Mouse (Mus musculus) activated CD4-positive, CD25-positive, alpha-beta regulatory T cell, adult 9 weeks (primary cell): ENCODE measurements around the gene Taf4. TPM values are rescaled to one million over a fixed set of nuclear protein-coding genes. Genes with fewer than 3 reads are reported as not detected.

Experiments used
- polyA plus RNA-seq: library from polyadenylated mRNA; unstranded; fragments of 100-300 nt; shearing (Covaris generic); gene quantifications from one replicate; pipeline ENCODE4 v1.2.1, GENCODE M21; 2017

The Taf4 gene
- polyA plus RNA-seq, result 3.7 TPM

DNA sequence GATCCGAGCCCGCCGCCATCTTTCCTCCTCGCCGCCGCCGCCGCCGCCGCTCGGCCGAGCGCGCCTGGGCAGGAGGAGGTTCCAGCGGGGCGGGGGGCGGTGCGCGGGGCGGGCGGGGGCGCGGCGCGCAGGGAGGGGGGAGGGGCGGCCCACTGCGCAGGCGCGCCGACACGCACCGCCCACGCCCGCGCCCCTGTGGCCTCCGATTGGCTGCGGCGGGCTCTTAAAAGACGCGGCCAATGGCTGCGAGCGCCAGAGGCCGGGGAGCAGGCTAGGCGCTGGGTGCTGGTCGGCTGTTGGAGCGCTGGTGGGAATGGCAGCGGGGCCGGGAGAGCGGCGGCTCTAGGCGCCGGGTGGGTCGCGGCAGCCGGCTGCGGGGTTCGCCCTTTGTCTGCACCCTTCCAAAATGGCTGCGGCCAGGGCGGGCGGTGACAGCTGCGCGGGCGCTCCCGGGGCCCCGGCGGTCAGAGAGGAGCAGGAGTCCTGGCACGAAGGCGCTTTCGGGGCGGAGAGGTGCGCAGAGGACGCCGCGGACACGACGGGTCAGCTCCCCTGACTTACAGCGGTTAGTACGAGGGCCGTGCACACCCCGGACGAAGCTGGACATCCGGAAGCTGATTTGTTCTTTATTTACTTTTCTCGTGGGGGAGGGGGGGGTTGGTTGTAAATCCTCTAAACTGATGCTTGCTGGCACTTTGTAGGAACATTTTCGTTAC, at the start of gene Taf4:
Taf4 (minus strand) TSS at position 19 of the 716 bp plus-strand sequence.

GRCm38 (mm10) chr2:180024401-180025098, 48.1 kb upstream of the Taf4 start, which contains the start of gene Lsm14b:
Gene Lsm14b (plus strand): TSS chr2:180024987.

Other genes starting within 250 kb of the Taf4 start
- gene Lsm14b, start 48.3 kb upstream of the Taf4 start, polyA plus RNA-seq, result 1.8 TPM
- gene Psma7, start 65.8 kb upstream of the Taf4 start, polyA plus RNA-seq, result 496 TPM
- gene Ss18l1, start 65.9 kb upstream of the Taf4 start, polyA plus RNA-seq, result 2.2 TPM
- gene Mtg2, start 93.9 kb upstream of the Taf4 start, polyA plus RNA-seq, result 57.7 TPM
- gene Hrh3, start 127.8 kb upstream of the Taf4 start, polyA plus RNA-seq, result not detected
- gene Osbpl2, start 142.7 kb upstream of the Taf4 start, polyA plus RNA-seq, result 48.7 TPM
- gene Adrm1, start 194.8 kb upstream of the Taf4 start, polyA plus RNA-seq, result 157 TPM
- gene Lama5, start 249.2 kb upstream of the Taf4 start, polyA plus RNA-seq, result 0.73 TPM